Mouse (Mus musculus): ENCODE results near the gene 1110008P14Rik. TPM values are rescaled to one million over a fixed set of nuclear protein-coding genes. Genes with fewer than 3 reads are reported as not detected.

Gene 1110008P14Rik
- polyA plus RNA-seq, 1 experiment from 2014 or later, result 96.8 TPM

DNA sequence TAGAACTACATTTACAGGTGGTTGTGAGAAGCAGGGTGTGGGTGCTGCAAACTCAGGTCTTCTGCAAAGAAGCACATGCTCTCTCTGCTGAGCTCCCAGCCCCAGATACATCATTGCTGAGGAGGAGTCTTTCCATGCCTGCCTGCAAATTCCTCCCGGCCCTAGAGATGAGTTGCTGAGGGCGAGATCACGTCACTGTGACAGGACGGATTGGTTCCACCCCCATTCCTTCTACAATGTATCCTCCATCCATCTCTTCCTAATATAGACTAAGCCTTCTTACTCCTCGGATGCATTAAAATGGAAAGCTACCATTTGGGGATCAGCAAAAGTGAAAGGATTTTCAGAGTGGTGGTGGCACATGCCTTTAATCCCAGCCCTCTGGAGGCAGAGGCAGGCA lies 43.8 kb upstream of the 1110008P14Rik start:
- Histone ChIP-seq H3K27me3 (ENCODE audit: insufficient read depth, low read length) (no peaks in the 10 kb centered on the region), H3K9ac (ENCODE audit: low read depth, low read length) (no peak overlapping the region), H3K4me3 (replicated peaks; ENCODE audit: low read depth, low read length) (no peak overlapping the region), H3K4me2 (ENCODE audit: low read length) (no peak overlapping the region), H3K4me1 (replicated peaks; ENCODE audit: insufficient read depth, low read length) (peaks cover 46% of the 10 kb centered on the region), H3K27ac (0 out of 2 replicates have a peak overlapping the region, but pooled peaks have one; percentile 79), H3K9me3 (replicated peaks; ENCODE audit: low read length) (no peaks in the 10 kb centered on the region), H3K36me3 (ENCODE audit: insufficient read depth, low read length) (no peaks in the 10 kb centered on the region)
- ATAC-seq (replicated peaks; ENCODE audit: low FRiP score, low read depth) (no peak), DNase-seq (ENCODE audit: low spot score) (no peak)
- no peak for TF ChIP-seq CTCF (IDR thresholded peaks at IDR 0.05; ENCODE audit: low read depth)
- WGBS, result 73% methylated on average over 5 of the region's 5 CpGs

DNA sequence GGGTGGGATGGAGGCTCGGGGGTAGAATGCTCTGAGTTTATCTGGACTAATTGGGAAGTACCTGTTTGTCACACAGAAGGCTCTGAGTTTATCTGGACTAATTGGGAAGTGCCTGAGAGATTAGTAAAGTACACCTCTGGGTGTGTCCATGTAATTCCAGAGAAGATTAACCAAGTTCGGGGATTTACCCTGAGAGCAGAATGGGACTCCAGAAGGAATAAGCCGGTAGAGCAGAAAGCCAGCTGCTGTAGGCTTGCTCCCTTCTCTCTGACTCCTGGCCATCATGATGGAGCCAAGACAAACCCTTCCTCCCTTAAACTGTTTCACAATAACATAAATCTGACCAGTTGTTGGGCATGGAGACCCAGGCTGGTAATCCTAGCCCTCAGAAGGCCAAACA lies 43.1 kb upstream of the 1110008P14Rik start:
- Histone ChIP-seq H3K4me2 (ENCODE audit: low read length) (0 out of 2 replicates have a peak overlapping the region, but pooled peaks have one; percentile 53), H3K36me3 (ENCODE audit: insufficient read depth, low read length) (0 out of 2 replicates have a peak, but pooled peaks cover 6% of the 10 kb centered on the region), H3K27ac (peak overlapping the region; percentile 79), H3K4me1 (replicated peaks; ENCODE audit: insufficient read depth, low read length) (peaks cover 45% of the 10 kb centered on the region), H3K27me3 (ENCODE audit: insufficient read depth, low read length) (no peaks in the 10 kb centered on the region), H3K4me3 (replicated peaks; ENCODE audit: low read depth, low read length) (no peak overlapping the region), H3K9ac (ENCODE audit: low read depth, low read length) (0 out of 2 replicates have a peak overlapping the region, but pooled peaks have one; percentile 19), H3K9me3 (replicated peaks; ENCODE audit: low read length) (no peaks in the 10 kb centered on the region)
- ATAC-seq (replicated peaks; ENCODE audit: low FRiP score, low read depth) (no peak), DNase-seq (ENCODE audit: low spot score) (no peak)
- 35% methylated on average over 3 of the region's 3 CpGs for WGBS
- no peak for TF ChIP-seq CTCF (IDR thresholded peaks at IDR 0.05; ENCODE audit: low read depth)

DNA sequence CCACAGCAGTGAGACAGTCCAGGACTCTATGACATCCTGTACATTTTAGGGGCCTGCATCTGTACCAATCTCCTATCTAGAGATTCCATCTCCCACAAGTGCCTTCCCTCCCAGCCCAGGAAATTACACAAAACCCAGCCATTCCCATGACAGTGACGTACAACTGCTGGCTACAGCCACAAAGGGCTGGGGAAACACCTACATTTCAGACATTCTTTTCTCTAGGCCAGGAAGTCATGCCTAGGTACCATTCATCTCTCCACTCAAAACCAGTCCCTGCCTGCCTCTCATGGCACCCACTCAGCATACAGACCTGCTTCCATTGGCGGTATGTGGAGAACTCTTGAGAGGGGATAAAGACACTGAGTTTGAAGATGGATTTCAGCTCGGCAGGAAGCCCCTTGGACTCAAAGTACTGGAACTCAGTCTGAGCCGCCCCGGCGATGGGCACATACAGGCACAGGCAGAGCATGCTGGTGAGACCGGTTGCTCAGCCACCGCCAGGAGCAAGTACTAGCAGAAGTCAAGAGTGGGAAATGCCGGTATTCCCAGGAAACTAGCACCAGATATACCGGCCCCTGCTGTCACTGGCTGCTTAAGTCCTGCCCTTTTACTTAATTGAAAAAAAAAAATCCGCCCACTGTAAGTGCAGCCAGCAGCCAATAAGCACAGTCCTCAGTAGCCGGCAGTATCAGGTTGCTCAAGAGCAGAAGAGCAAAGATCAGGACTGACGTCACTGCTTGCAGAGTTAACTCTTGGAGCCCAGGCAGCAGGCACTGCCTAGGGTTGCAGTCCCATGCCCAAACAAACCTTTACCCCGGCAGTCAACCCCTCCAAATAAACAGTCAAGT lies 42.0 kb upstream of the 1110008P14Rik start:
- 0% methylated on average over 14 of the region's 14 CpGs for WGBS
- peak; percentile 89 for ATAC-seq (replicated peaks; ENCODE audit: low FRiP score, low read depth)

DNA sequence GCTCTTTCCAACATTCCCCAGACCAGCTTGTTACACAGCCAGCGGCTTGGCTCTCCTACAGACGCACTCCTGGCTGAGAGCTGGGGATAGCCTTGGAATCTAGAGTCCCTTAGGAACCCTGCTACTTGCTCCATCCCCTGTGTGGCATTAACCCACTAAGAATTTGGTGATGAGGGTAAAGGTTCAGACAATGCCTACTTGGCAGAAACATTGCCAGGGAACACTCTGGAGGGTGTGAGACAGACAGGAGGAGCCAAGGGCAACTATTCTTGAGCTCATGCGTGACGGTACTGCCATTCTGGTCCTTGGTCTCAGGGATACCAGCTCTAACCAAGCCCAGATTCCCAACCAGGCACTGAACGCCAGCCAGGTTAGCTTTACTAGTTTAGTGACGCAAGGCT lies 40.1 kb upstream of the 1110008P14Rik start:
- peaks cover 35% of the 10 kb centered on the region for H3K4me1 ChIP-seq (replicated peaks; ENCODE audit: insufficient read depth, low read length)
- no peak for TF ChIP-seq CTCF (IDR thresholded peaks at IDR 0.05; ENCODE audit: low read depth)
- DNase-seq (ENCODE audit: low spot score), result no peak

More for the DNA sequence above, 42.0 kb upstream of the 1110008P14Rik start:
- H3K36me3 ChIP-seq (ENCODE audit: insufficient read depth, low read length), result peaks cover 17% of the 10 kb centered on the region
- H3K9ac ChIP-seq (ENCODE audit: low read depth, low read length), result peak overlapping the region; percentile 31; the same call in 1 of the 2 replicates
- peaks cover 44% of the 10 kb centered on the region for H3K4me1 ChIP-seq (replicated peaks; ENCODE audit: insufficient read depth, low read length)
- peak overlapping the region; percentile 23 for H3K4me3 ChIP-seq (replicated peaks; ENCODE audit: low read depth, low read length)
- H3K4me2 ChIP-seq (ENCODE audit: low read length), result peak overlapping the region; percentile 53
- peak; percentile 98 for DNase-seq (ENCODE audit: low spot score)
- peak; percentile 33; the same call in 1 of the 2 replicates for TF ChIP-seq CTCF (IDR thresholded peaks at IDR 0.05; ENCODE audit: low read depth)
- H3K27ac ChIP-seq, result peak overlapping the region; percentile 79
- H3K9me3 ChIP-seq (replicated peaks; ENCODE audit: low read length), result no peaks in the 10 kb centered on the region
- no peaks in the 10 kb centered on the region for H3K27me3 ChIP-seq (ENCODE audit: insufficient read depth, low read length)

DNA sequence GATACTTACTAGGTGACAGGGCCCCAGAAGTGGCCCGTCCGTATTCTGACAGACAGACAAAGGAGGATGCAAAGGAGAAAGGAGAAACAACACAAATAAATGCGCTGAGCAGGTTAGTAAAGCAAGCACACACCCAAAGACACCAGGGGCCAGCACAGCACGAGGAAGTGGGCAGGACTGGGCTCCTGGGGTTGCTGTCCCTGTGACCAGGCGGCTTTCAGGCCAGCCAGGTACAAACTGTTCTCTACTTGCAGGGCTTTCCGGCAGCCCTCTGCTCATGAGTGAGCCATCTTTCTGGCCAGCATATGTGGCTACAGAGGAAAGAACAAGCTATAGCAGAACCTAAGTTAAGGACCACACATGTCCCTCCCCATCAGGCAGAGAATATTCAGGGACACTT lies 38.9 kb upstream of the 1110008P14Rik start:
- TF ChIP-seq CTCF (IDR thresholded peaks at IDR 0.05; ENCODE audit: low read depth), result no peak
- no peak overlapping the region for H3K4me3 ChIP-seq (replicated peaks; ENCODE audit: low read depth, low read length)
- no peak overlapping the region for H3K4me2 ChIP-seq (ENCODE audit: low read length)
- H3K36me3 ChIP-seq (ENCODE audit: insufficient read depth, low read length), result peaks cover 46% of the 10 kb centered on the region
- DNase-seq (ENCODE audit: low spot score), result no peak
- WGBS, result 76% methylated on average over 6 of the region's 6 CpGs
- no peak for ATAC-seq (replicated peaks; ENCODE audit: low FRiP score, low read depth)
- H3K27me3 ChIP-seq (ENCODE audit: insufficient read depth, low read length), result no peaks in the 10 kb centered on the region
- H3K9ac ChIP-seq (ENCODE audit: low read depth, low read length), result 0 out of 2 replicates have a peak overlapping the region, but pooled peaks have one; percentile 2
- H3K9me3 ChIP-seq (replicated peaks; ENCODE audit: low read length), result no peaks in the 10 kb centered on the region
- peaks cover 35% of the 10 kb centered on the region for H3K4me1 ChIP-seq (replicated peaks; ENCODE audit: insufficient read depth, low read length)
- H3K27ac ChIP-seq, result no peak overlapping the region

More for the DNA sequence above, 40.1 kb upstream of the 1110008P14Rik start:
- no peak overlapping the region for H3K4me3 ChIP-seq (replicated peaks; ENCODE audit: low read depth, low read length)
- ATAC-seq (replicated peaks; ENCODE audit: low FRiP score, low read depth), result no peak
- 0 out of 2 replicates have a peak overlapping the region, but pooled peaks have one; percentile 25 for H3K27ac ChIP-seq
- 0 out of 2 replicates have a peak overlapping the region, but pooled peaks have one; percentile 53 for H3K4me2 ChIP-seq (ENCODE audit: low read length)
- peaks cover 34% of the 10 kb centered on the region for H3K36me3 ChIP-seq (ENCODE audit: insufficient read depth, low read length)
- no peaks in the 10 kb centered on the region for H3K27me3 ChIP-seq (ENCODE audit: insufficient read depth, low read length)
- WGBS, result 87% methylated on average over 6 of the region's 6 CpGs
- no peak overlapping the region for H3K9ac ChIP-seq (ENCODE audit: low read depth, low read length)
- no peaks in the 10 kb centered on the region for H3K9me3 ChIP-seq (replicated peaks; ENCODE audit: low read length)

DNA sequence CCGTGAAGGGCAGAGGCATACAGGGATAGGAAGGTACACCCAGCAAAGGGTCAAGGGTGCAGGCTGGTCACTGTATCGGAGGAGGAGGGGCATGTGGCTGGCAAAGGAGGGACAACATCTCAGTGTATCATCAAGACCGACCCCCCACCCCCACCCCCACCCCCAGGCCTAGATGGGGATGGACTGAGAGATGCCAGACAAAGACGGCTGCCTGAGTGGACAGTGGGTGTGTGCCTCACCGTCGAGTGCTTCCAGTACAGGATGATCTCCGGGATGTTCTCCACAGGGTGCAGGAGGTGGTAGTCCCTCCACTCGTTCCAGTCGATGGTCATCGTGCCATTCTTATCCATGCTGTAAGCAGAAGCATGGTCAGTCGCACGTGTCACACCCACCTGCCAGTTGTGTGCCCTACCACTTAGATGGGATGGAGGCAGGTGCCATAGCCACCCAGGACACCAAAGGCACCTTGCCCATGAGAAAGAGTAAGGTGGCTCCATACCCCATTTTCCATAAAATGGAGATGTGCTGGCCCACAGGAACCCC lies 38.4 kb upstream of the 1110008P14Rik start:
- TF ChIP-seq CTCF (IDR thresholded peaks at IDR 0.05; ENCODE audit: low read depth), result no peak

More for the DNA sequence above, 38.4 kb upstream of the 1110008P14Rik start:
- Histone ChIP-seq H3K27ac (peak overlapping the region; percentile 57; the same call in 1 of the 2 replicates), H3K4me1 (replicated peaks; ENCODE audit: insufficient read depth, low read length) (peaks cover 31% of the 10 kb centered on the region), H3K9ac (ENCODE audit: low read depth, low read length) (no peak overlapping the region), H3K27me3 (ENCODE audit: insufficient read depth, low read length) (no peaks in the 10 kb centered on the region), H3K4me3 (replicated peaks; ENCODE audit: low read depth, low read length) (no peak overlapping the region), H3K4me2 (ENCODE audit: low read length) (no peak overlapping the region), H3K9me3 (replicated peaks; ENCODE audit: low read length) (no peaks in the 10 kb centered on the region), H3K36me3 (ENCODE audit: insufficient read depth, low read length) (peaks cover 51% of the 10 kb centered on the region)
- DNase-seq (ENCODE audit: low spot score), result no peak
- ATAC-seq (replicated peaks; ENCODE audit: low FRiP score, low read depth), result no peak
- 85% methylated on average over 12 of the region's 12 CpGs for WGBS
